Mouse (Mus musculus) CH12.LX (cell line): ENCODE measurements at regions not wholly inside any gene's neighbourhood (a gene's known extent, or its start where the extent isn't known, plus 50 kb on each side); places are given as distances from the start of the nearest gene placed in this dataset.

Source experiments
- DNase-seq: peaks from one replicate; pipeline ENCODE4 v3.0.0-alpha.2; 2013; ENCODE audit errors: extremely low read depth
- H3K27ac ChIP-seq: 2 replicates; pipeline ENCODE4 v1.5.1; 2012; ENCODE audit warnings: low read depth, mild to moderate bottlenecking, control low read depth, moderate library complexity; ENCODE audit not compliant: insufficient read depth
- H3K27me3 ChIP-seq: replicated peaks from 2 replicates; pipeline ENCODE3; 2012; ENCODE audit warnings: inconsistent platforms
- H3K36me3 ChIP-seq, 2 experiments: replicated peaks in 1 of 2; 2 replicates each; pipeline versions ENCODE3 to v1.6.1; 2012; ENCODE audit warnings: inconsistent platforms in 1 of 2, low read length in 1 of 2, mild to moderate bottlenecking in 1 of 2, mixed read lengths in 1 of 2, moderate library complexity in 1 of 2; ENCODE audit not compliant: control insufficient read depth in 1 of 2, insufficient read depth in 1 of 2
- H3K4me1 ChIP-seq, 2 experiments: 2 replicates each; pipeline ENCODE4 v1.6.1; 2012; ENCODE audit warnings: inconsistent platforms in 1 of 2, moderate library complexity in 1 of 2; ENCODE audit not compliant: insufficient read depth in 2 of 2, control insufficient read depth in 1 of 2
- H3K4me2 ChIP-seq: 2 replicates; pipeline ENCODE4 v1.6.1; 2012; ENCODE audit warnings: low read depth, mild to moderate bottlenecking, control low read depth; ENCODE audit not compliant: poor library complexity, insufficient read depth, severe bottlenecking
- H3K4me3 ChIP-seq, 3 experiments: fragments of 150-350 bp in 1 of 3; sonication (generic) in 1 of 3; replicated peaks in 1 of 3; 2 replicates each; pipeline versions ENCODE3 to v1.5.1; 2011 to 2012; ENCODE audit warnings: low read depth in 2 of 3, low read length in 2 of 3, mild to moderate bottlenecking in 2 of 3, moderate library complexity in 2 of 3, control low read depth in 1 of 3, improper control_type of control experiment in 1 of 3, inconsistent platforms in 1 of 3, mixed read lengths in 1 of 3; ENCODE audit not compliant: poor library complexity in 1 of 3
- H3K79me2 ChIP-seq: replicated peaks from 2 replicates; pipeline ENCODE4 v1.6.1; 2012; ENCODE audit warnings: mild to moderate bottlenecking, moderate library complexity; ENCODE audit not compliant: control insufficient read depth, poor library complexity, insufficient read depth, severe bottlenecking; ENCODE audit errors: extremely low read depth
- H3K9ac ChIP-seq: 2 replicates; pipeline ENCODE4 v1.6.1; 2012; ENCODE audit warnings: low read depth, mild to moderate bottlenecking, control low read depth, moderate library complexity; ENCODE audit not compliant: insufficient read depth
- H3K9me3 ChIP-seq: replicated peaks from 2 replicates; pipeline ENCODE3; 2012; ENCODE audit warnings: low read length, inconsistent platforms, mixed read lengths
- CHD1 ChIP-seq: IDR thresholded peaks from 2 replicates; pipeline ENCODE4 v1.6.1; 2012; ENCODE audit warnings: low read depth, low read length, improper control_type of control experiment, inconsistent platforms
- CTCF ChIP-seq, 2 experiments: IDR thresholded peaks in 1 of 2; conservative IDR thresholded peaks in 1 of 2; 2 replicates each; pipeline ENCODE4 v1.5.1; 2011 to 2012; ENCODE audit warnings: low read depth in 2 of 2, low read length in 2 of 2, improper control_type of control experiment in 1 of 2, inconsistent platforms in 1 of 2, mild to moderate bottlenecking in 1 of 2, moderate library complexity in 1 of 2
- IRF4 ChIP-seq: IDR thresholded peaks from 2 replicates; pipeline ENCODE4 v1.6.1; 2014; ENCODE audit warnings: low read depth, mild to moderate bottlenecking, inconsistent platforms, low read length, improper control_type of control experiment
- MAFK ChIP-seq: IDR thresholded peaks from 2 replicates; pipeline ENCODE4 v1.6.1; 2011; ENCODE audit warnings: low read length, improper control_type of control experiment; ENCODE audit not compliant: insufficient replicate concordance
- MAX ChIP-seq: IDR thresholded peaks from 2 replicates; pipeline ENCODE4 v1.6.1; 2011; ENCODE audit warnings: low read length, improper control_type of control experiment
- MAZ ChIP-seq: IDR thresholded peaks from 2 replicates; pipeline ENCODE4 v1.6.1; 2012; ENCODE audit warnings: low read depth, mild to moderate bottlenecking, inconsistent platforms, low read length, improper control_type of control experiment, moderate library complexity
- MXI1 ChIP-seq: IDR thresholded peaks from 2 replicates; pipeline ENCODE4 v1.6.1; 2011; ENCODE audit warnings: mild to moderate bottlenecking, low read depth, low read length, improper control_type of control experiment
- MYC ChIP-seq: IDR thresholded peaks from 2 replicates; pipeline ENCODE4 v1.6.1; 2011; ENCODE audit warnings: low read depth, mild to moderate bottlenecking, improper control_type of control experiment, low read length
- NELFE ChIP-seq: IDR thresholded peaks from 2 replicates; pipeline ENCODE4 v1.6.1; 2011; ENCODE audit warnings: low read depth, low read length, improper control_type of control experiment
- PAX5 ChIP-seq: IDR thresholded peaks from 2 replicates; pipeline ENCODE4 v1.6.1; 2012; ENCODE audit warnings: low read length, inconsistent platforms, mixed read lengths
- POLR2A ChIP-seq: IDR thresholded peaks from 2 replicates; pipeline ENCODE4 v1.6.1; 2011; ENCODE audit warnings: low read depth, mild to moderate bottlenecking, improper control_type of control experiment, low read length
- POLR2AphosphoS2 ChIP-seq: IDR thresholded peaks from 2 replicates; pipeline ENCODE4 v1.6.1; 2011; ENCODE audit warnings: low read depth, low read length, improper control_type of control experiment
- UBTF ChIP-seq: IDR thresholded peaks from 2 replicates; pipeline ENCODE4 v1.6.1; 2012; ENCODE audit warnings: low read depth, mild to moderate bottlenecking, inconsistent platforms, low read length, improper control_type of control experiment, moderate library complexity
- USF1 ChIP-seq: IDR thresholded peaks from 2 replicates; pipeline ENCODE4 v1.6.1; 2014; ENCODE audit warnings: low read depth, mild to moderate bottlenecking, inconsistent platforms, low read length, improper control_type of control experiment
- USF2 ChIP-seq: conservative IDR thresholded peaks from 2 replicates; pipeline ENCODE4 v1.6.1; 2011; ENCODE audit warnings: low read depth, low read length, improper control_type of control experiment
- ZC3H11A ChIP-seq: IDR thresholded peaks from 2 replicates; pipeline ENCODE4 v1.6.1; 2012; ENCODE audit warnings: low read depth, mild to moderate bottlenecking, inconsistent platforms, low read length, improper control_type of control experiment
- ZMIZ1 ChIP-seq: IDR thresholded peaks from 2 replicates; pipeline ENCODE4 v1.6.1; 2012; ENCODE audit warnings: low read depth, mild to moderate bottlenecking, inconsistent platforms, low read length, improper control_type of control experiment
- dilution Hi-C: fragments of 300-500 bp; cut with MboI; formaldehyde crosslinking; loops from 2 replicates; pipeline ENCODE4 v1.14.3; 2020; ENCODE audit warnings: low sequenced_read_pairs; ENCODE audit not compliant: extremely low pct_unique_long_range_greater_than_20kb, extremely low pct_ligation_motif_present
- in situ Hi-C: fragments of 300-500 bp; cut with MboI; formaldehyde crosslinking; loops from 3 replicates; pipeline ENCODE4 v1.14.3; 2019; ENCODE audit warnings: low sequenced_read_pairs, low pct_ligation_motif_present, low pct_unique_long_range_greater_than_20kb, mixed read lengths

DNA sequence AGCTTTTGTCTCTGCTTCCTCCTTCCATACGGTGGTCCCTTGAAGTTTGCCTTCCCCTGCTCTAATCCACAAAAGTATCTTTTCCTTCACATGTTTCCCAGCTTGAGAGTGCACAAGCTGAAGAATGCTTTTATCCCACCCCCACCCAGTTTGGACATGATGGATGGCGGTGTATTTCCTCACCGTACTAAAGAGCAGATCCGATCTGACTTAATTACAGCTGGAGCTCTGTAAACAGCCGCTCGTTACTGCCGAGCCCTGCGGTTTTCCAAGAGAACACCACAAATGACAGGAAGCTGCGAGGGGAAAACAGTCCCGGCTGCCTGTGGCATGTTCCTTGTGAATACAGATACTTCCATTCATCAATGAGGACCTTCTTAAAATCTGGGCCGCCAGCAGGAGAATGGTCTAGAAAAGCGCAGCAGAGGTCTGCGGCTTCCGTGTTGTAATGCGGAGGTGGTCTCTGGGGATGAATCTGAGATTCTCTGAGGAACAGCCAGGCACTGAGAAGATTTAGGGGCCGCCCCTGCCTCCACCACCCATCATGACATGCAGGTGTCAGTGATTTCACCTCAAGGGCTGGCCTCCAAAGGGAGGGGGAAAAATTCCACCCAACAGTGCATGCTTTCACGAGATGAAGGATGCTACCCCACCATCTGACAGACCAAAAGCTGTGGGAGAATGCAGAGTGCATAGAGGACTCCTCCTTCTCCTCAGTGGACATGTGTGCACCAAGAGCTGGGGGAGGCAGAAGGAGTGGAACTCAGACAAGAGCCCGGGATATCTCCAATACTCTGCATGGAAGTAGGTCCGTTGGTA, 155.7 kb upstream of the Cd180 start (continued):
- TF ChIP-seq PAX5 (no peak), NELFE (no peak), CHD1 (no peak), MYC (0 out of 2 replicates have a peak, but pooled peaks have one; percentile 15), ZMIZ1 (no peak), MAFK (no peak), USF1 (no peak), USF2 (no peak), MAX (0 out of 2 replicates have a peak, but pooled peaks have one; percentile 38), IRF4 (peak; percentile 32), POLR2A (no peak), POLR2AphosphoS2 (no peak), UBTF (no peak), CTCF (conservative IDR thresholded peaks at IDR 0.05 in 1 of 2, IDR thresholded peaks at IDR 0.05 in 1 of 2; ENCODE audit: low read depth in 2 of 2, low read length in 2 of 2) (no peak)

DNA sequence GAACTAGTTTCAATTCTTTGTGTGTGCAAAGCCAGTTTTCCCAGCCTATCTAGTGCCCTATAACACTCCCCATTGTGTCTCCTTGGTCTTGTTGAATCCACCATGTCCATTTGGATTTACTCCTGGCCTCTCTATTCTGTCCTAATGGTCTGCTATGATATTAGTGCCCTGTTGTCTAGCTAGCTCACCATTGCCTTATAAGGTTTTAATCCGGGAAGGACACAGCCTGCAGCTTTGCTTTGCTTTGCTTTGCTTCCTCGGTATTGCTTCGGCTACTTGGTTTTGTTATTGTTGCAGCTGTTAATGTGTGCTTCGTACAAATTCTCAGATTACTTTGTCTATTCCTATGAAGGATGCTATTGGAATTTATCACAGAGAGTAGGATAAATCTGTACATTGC, 152.9 kb upstream of the Cd180 start:
- Histone ChIP-seq H3K9ac (no peak overlapping the region), H3K9me3 (peaks cover 2% of the 10 kb centered on the region), H3K4me3 (no peak overlapping the region), H3K4me2 (no peak overlapping the region), H3K27ac (no peak overlapping the region), H3K36me3 (no peaks in the 10 kb centered on the region), H3K79me2 (no peaks in the 10 kb centered on the region), H3K4me1 (peaks cover 7 to 35% of the 10 kb centered on the region in 2 experiments; a peak in 3 of 4 replicates), H3K27me3 (peaks cover 2% of the 10 kb centered on the region)
- in situ Hi-C loops (no loop called here), dilution Hi-C loops (no loop called here)
- DNase-seq = no peak
- TF ChIP-seq USF2 = no peak
- no peak for TF ChIP-seq CHD1
- TF ChIP-seq POLR2A = no peak

DNA sequence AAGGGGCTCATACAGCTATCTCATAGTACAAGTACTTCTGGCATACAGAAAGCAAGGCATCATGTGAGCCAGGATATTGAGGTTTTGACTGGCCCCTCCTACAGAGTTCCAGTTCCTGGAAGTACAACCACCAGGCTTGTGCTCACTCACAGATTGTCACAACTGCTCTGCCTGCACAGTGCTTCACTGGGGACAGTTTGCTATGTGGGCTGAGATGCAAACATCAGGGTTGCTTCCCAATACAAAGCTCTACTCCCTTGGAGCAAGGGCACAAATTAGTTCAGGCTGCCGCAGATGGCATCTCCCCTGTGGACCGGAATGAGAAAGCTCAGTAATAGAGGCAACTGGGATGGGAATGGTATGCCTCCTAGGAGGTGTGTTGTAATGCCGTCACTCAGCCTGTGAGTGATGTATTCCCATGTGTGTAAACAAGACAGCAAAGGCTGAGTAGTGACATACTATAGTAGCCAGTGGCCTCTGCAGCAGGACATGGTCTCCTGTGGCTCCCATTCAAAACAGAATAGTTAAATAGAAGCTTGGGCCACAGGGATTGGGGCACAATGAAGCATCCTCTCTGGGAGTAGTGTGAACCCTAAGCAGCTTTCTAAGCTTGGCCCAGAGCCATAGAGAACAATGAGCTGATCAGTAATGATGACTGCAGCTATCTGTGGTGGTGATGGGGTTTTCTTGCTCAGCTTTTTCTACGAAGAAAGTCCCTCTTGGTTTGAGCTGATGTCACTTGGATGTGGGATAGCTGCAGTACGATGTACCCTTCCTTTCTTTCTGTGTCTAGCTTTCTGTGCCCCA, 148.8 kb upstream of the Cd180 start:
- TF ChIP-seq POLR2A (no peak), MXI1 (no peak), ZC3H11A (no peak), MAZ (no peak), MAFK (no peak)
- no peak for DNase-seq
- H3K4me3 ChIP-seq = no peak overlapping the region
- peaks cover 2% of the 10 kb centered on the region for H3K9me3 ChIP-seq
- H3K27ac ChIP-seq = no peak overlapping the region
- dilution Hi-C loops (no loop called here), in situ Hi-C loops (no loop called here)
- H3K79me2 ChIP-seq = no peaks in the 10 kb centered on the region
- peaks cover 5 to 22% of the 10 kb centered on the region in 2 experiments; a peak in 3 of 4 replicates for H3K4me1 ChIP-seq
- H3K9ac ChIP-seq = no peak overlapping the region
- no peaks in the 10 kb centered on the region for H3K36me3 ChIP-seq
- H3K27me3 ChIP-seq = peaks cover 4% of the 10 kb centered on the region
- H3K4me2 ChIP-seq = no peak overlapping the region
